Mouse (Mus musculus) ES-E14 (cell line): Measurements from ENCODE around the gene Ewsr1.

ENCODE experiments used
- CHD2 ChIP-seq: IDR thresholded peaks from 2 replicates; pipeline ENCODE4 v1.6.1; 2014; ENCODE audit warnings: mild to moderate bottlenecking, low read depth, low read length, inconsistent platforms
- ZC3H11A ChIP-seq: IDR thresholded peaks from 2 replicates; pipeline ENCODE4 v1.6.1; 2012; ENCODE audit warnings: low read depth, mild to moderate bottlenecking, inconsistent platforms, low read length, borderline replicate concordance
- ZNF384 ChIP-seq: IDR thresholded peaks from 2 replicates; pipeline ENCODE4 v1.6.1; 2012; ENCODE audit warnings: low read depth, low read length, inconsistent platforms

DNA sequence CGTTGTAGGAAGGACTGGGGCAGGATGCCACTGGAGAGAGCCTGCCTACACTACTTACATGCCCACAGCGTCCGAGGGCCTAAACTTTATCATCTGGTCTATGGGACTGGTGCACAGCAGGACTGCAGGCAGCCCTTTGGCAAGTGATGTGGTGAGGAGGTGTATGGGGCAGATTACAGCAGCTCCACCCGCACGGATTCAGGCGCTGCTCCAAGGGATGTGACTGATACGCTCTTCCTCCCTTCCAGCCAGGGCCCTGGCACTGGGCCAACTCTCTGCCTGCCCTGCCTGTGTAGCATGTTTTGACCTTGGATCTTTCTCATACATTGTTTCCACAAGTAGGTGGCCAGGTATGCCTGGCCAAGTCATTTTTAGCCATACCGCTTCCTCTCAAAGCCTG, 41.6 kb upstream of the Ewsr1 start:
- TF ChIP-seq CHD2 (no peak), ZC3H11A (no peak), ZNF384 (no peak)
